Mouse (Mus musculus) left cerebral cortex, adult 8-10 months (tissue): ENCODE results near the gene Rrp12. TPM values are rescaled to one million over a fixed set of nuclear protein-coding genes. Genes with fewer than 3 reads are reported as not detected.
A peak's percentile ranks its signal among the peaks of the same experiment; 100 is the strongest.
"Not testable (repeated sequence)": the region's sequence is repeated elsewhere in the genome, so short reads cannot be mapped to it uniquely, and the experiment has no call there.

Experiments
- DNase-seq, 2 experiments: peaks; one replicate each; pipeline ENCODE4 v3.0.0; 2022; ENCODE audit warnings: low spot score in 2 of 2
- total RNA-seq, 4 experiments: library from RNA; stranded (reverse); gene quantifications; 2 replicates each; pipeline ENCODE4 v1.2.4; 2022

Gene Rrp12
- total RNA-seq, 4 experiments from 2014 or later: 30.1 to 33.4 (median 30.9) TPM

GRCm38 (mm10) chr19:41906311-41907078 lies 10.5 kb upstream of the Rrp12 start:
- no peak for DNase-seq

GRCm38 (mm10) chr19:41905246-41905645 lies 9.3 kb upstream of the Rrp12 start:
- DNase-seq: no peak

GRCm38 (mm10) chr19:41902848-41903593 lies 7.0 kb upstream of the Rrp12 start:
- DNase-seq: no peak

- no peak for DNase-seq
Measured at GRCm38 (mm10) chr19:41901696-41902095, 5.7 kb upstream of the Rrp12 start.

GRCm38 (mm10) chr19:41900495-41901090 lies 4.6 kb upstream of the Rrp12 start:
- DNase-seq: no peak

GRCm38 (mm10) chr19:41898860-41899259 lies 2.9 kb upstream of the Rrp12 start:
- no peak for DNase-seq

GRCm38 (mm10) chr19:41896319-41896711 lies 342 bp upstream of the Rrp12 start:
- DNase-seq: no peak

- DNase-seq: no peak
Measured at GRCm38 (mm10) chr19:41894959-41895358, 1.0 kb downstream of the Rrp12 start.

- DNase-seq: no peak
Measured at GRCm38 (mm10) chr19:41888191-41888590, 7.8 kb downstream of the Rrp12 start.

- no peak for DNase-seq
Measured at GRCm38 (mm10) chr19:41883882-41884281, 12.1 kb downstream of the Rrp12 start.

GRCm38 (mm10) chr19:41881842-41882241 lies 14.1 kb downstream of the Rrp12 start:
- no peak for DNase-seq

- no peak for DNase-seq
Measured at GRCm38 (mm10) chr19:41874356-41874755, 21.6 kb downstream of the Rrp12 start.

GRCm38 (mm10) chr19:41872285-41872684 lies 23.7 kb downstream of the Rrp12 start:
- no peak for DNase-seq

- not testable (repeated sequence) for DNase-seq
Measured at GRCm38 (mm10) chr19:41869946-41870345, 26.0 kb downstream of the Rrp12 start.

- DNase-seq: peak in 1 of 2 experiments; percentile 21
Measured at GRCm38 (mm10) chr19:41869296-41869695, 26.7 kb downstream of the Rrp12 start.

GRCm38 (mm10) chr19:41866707-41867106 lies 29.3 kb downstream of the Rrp12 start:
- no peak for DNase-seq

- no peak for DNase-seq
Measured at GRCm38 (mm10) chr19:41857816-41858310, 38.1 kb downstream of the Rrp12 start.

GRCm38 (mm10) chr19:41857086-41857762 lies 38.7 kb downstream of the Rrp12 start:
- DNase-seq: no peak

- no peak for DNase-seq
Measured at GRCm38 (mm10) chr19:41852423-41852822, 43.5 kb downstream of the Rrp12 start.

- DNase-seq: no peak
Measured at GRCm38 (mm10) chr19:41850719-41851543, 45.0 kb downstream of the Rrp12 start.
